Mouse (Mus musculus) megakaryocyte-erythroid progenitor cell, adult 5 weeks (primary cell): ENCODE results near the gene Olfr373. TPM values are rescaled to one million over a fixed set of nuclear protein-coding genes. Genes with fewer than 3 reads are reported as not detected.

Experiments
- polyA plus RNA-seq: library from polyadenylated mRNA; stranded (reverse); fragments of >175 nt; gene quantifications from 2 replicates; pipeline ENCODE4 v1.2.3, GENCODE M21; 2012

The Olfr373 gene
- not detected in 2 replicates for polyA plus RNA-seq

GRCm38 (mm10) chr8:72082877-72083276 lies at the start of gene Olfr373:
Olfr373 (plus strand) TSS chr8:72083177.

GRCm38 (mm10) chr8:72040918-72041317 lies 42.1 kb upstream of the Olfr373 start, which contains the start of gene Olfr372:
Olfr372 (plus strand) TSS chr8:72041218.

GRCm38 (mm10) chr8:72106740-72107139 lies 23.8 kb downstream of the Olfr373 start, which contains the start of gene Olfr374:
Olfr374 (plus strand) TSS chr8:72107040.

GRCm38 (mm10) chr8:72134756-72135445 lies 51.9 kb downstream of the Olfr373 start, which contains the start of gene Tpm4:
Tpm4 (plus strand) TSS chr8:72134975.

Other genes starting within 250 kb of the Olfr373 start
- gene Zfp709, start 201.2 kb upstream of the Olfr373 start, polyA plus RNA-seq = 0.29 and 0.89 TPM in 2 replicates
- 0.11 and 0.16 TPM in 2 replicates for gene Zfp882, start 174.6 kb upstream of the Olfr373 start, polyA plus RNA-seq
- 0.65 and 1.5 TPM in 2 replicates for gene Zfp617, start 174.5 kb upstream of the Olfr373 start, polyA plus RNA-seq
- gene Zfp961, start 132.1 kb upstream of the Olfr373 start, polyA plus RNA-seq = 0.40 and 0.98 TPM in 2 replicates
- gene Cyp4f18, start 73.6 kb upstream of the Olfr373 start, polyA plus RNA-seq = 7.4 and 26.9 TPM in 2 replicates
- gene Olfr372, start 42.0 kb upstream of the Olfr373 start, polyA plus RNA-seq = not detected in 2 replicates
- gene Olfr374, start 23.9 kb downstream of the Olfr373 start, polyA plus RNA-seq = not detected in 2 replicates
- gene Tpm4, start 51.8 kb downstream of the Olfr373 start, polyA plus RNA-seq = 47.3 and 53.0 TPM in 2 replicates
- gene Rab8a, start 78.0 kb downstream of the Olfr373 start, polyA plus RNA-seq = 33.3 and 39.4 TPM in 2 replicates
- gene Hsh2d, start 106.5 kb downstream of the Olfr373 start, polyA plus RNA-seq = 6.7 TPM in 2 replicates
- gene Cib3, start 129.7 kb downstream of the Olfr373 start, polyA plus RNA-seq = 0.43 TPM in 1 of 2 replicates, not detected in the other
- not detected in 2 replicates for gene Gm11034, start 130.5 kb downstream of the Olfr373 start, polyA plus RNA-seq
- gene Fam32a, start 136.6 kb downstream of the Olfr373 start, polyA plus RNA-seq = 51.6 and 61.8 TPM in 2 replicates
- gene Ap1m1, start 156.8 kb downstream of the Olfr373 start, polyA plus RNA-seq = 165 and 171 TPM in 2 replicates
- 111 and 150 TPM in 2 replicates for gene Gm10282, start 222.1 kb downstream of the Olfr373 start, polyA plus RNA-seq
- 193 and 400 TPM in 2 replicates for gene Klf2, start 235.9 kb downstream of the Olfr373 start, polyA plus RNA-seq